Mouse (Mus musculus) gastrocnemius, postnatal 25 days (tissue): ENCODE data around the gene Anks4b. TPM values are rescaled to one million over a fixed set of nuclear protein-coding genes. Genes with fewer than 3 reads are reported as not detected.

Experiments used
- DNase-seq: peaks from one replicate; pipeline ENCODE4 v3.0.0; 2022
- total RNA-seq, 2 experiments: library from RNA; stranded (reverse); gene quantifications; 1 replicate in 1 of 2; 2 replicates in 1 of 2; pipeline ENCODE4 v1.2.3; 2021

Gene Anks4b
- total RNA-seq, 2 experiments from 2014 or later, result 0.10 TPM; not detected in 1

DNA sequence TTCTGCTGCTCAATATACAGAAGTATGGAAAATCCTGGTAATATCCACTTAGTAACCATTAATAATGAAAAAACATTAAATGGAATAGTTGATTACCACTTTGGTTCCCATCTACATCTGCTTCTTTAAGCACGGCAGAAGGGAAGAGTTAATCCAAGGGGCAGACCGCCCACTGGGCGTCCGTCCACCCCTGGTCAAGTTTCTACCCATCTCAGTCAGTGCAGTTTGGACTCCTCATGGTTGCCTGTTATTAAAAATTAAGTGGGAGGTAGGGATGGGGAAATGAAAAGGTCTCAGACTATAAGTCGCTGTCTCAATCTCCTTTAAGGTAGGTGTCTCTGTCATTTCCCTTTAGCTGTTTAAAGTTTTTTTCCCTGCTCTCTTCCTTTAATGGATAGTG is 15.3 kb downstream of the Anks4b start:
- no peak for DNase-seq

DNA sequence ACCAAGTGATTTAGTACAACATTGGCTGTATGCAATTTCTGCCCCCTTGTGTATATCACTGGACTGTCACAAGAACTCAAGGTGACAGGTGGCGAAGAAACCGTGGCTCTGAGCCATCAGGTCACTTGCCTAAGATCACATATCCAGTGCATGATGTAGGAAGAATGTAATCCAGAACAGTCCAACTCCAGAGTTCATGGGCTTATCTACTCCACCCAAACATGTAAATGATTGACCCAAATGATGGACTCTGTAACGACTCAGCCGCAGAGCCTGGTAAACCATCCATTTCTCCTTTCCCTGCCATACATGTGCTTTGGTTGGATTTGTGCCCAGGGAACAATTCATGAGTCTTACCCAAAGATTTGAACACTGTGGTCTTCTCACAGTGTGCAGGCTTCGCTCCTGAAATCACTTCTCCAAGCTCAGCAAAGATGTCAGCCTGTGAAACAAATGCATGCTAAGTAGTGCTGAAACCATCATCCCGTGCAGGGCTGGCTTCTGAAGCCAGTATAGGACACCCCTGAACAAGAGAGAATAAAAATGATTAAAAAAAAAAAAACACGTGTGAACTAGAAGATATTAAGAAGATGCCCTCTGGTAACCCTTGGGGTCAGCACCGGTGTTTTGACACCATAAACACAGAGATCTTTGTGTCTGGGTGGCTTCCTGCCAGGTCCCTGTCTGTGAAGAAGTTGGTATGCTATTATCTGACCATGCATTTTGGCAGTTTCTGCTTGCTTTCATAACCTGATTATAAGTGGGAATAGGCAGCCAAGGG is 15.9 kb downstream of the Anks4b start:
- DNase-seq, result no peak

DNA sequence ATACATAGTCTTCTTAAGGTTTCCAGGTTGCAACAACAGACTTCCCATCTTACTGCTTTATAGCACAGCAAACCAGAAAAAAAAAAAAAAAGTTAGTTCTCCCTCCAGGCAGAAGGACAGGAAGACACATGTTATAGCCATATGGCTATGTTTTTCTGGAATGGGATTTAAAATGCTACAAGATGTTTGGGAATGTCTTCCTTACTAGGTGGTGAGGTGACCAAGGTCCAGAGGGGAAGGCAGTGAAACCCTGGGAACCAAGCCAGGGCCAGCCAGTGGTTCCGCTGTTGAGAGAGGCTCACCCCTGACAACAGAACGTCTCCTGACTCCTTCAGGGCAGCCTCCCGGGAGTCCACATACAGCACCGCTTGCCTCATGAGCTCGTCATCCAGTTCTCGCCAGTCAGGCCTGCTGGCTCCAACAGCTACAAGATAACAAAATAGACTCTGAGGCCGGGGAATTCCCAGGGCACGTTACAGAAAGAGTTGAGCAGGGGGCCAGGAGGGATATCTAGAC is 16.6 kb downstream of the Anks4b start:
- DNase-seq, result no peak

DNA sequence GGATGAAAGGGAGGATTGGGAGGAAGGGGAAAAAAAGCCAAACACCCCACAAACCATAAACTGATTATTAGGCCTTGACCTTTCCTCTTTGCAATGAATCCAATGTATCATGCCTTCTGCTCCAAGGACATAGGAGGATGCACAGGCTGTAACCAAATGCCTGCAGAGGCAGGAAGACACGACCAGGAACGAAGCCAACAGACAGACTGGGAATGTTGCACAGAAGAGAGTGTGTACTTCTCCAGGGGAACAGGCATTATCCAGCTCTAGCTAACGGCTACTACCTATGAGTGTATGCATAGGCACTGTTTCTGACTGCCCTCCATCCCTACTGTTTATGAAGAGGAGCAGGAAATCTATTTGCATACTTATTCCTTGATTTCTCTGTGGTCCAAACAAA is 18.5 kb downstream of the Anks4b start:
- DNase-seq, result no peak

- no peak for DNase-seq
Observed at GRCm38 (mm10) chr7:120192816-120193215, 19.2 kb downstream of the Anks4b start.

- no peak for DNase-seq
Observed at GRCm38 (mm10) chr7:120195207-120195606, 21.5 kb downstream of the Anks4b start.

- DNase-seq, result no peak
Observed at GRCm38 (mm10) chr7:120201231-120201744, 27.6 kb downstream of the Anks4b start.

DNA sequence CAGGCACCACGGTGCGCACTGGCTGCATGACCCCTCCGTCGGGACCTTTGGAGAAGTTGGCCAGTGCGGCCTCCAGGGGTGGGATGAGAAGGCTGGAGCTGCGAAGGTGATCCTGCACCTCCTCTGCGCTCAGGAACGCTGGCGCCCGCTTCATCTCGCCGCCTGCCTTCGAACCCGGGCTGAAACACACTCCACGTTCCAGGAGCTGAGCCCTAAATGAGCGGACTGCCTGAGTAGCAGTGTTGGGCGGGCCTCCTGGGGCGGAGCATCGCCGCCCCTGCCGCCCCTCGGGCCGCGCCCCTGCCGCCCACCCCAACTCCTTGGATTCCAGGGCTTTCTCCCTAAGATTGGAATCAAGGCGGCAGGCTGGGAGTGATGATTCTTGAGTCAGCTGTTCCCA is 28.1 kb downstream of the Anks4b start, which contains the start of gene Crym:
Gene Crym (minus strand): TSS at position 341 of the 400 bp plus-strand sequence.
- DNase-seq, result no peak

- peak; percentile 65 for DNase-seq
Observed at GRCm38 (mm10) chr7:120203789-120204188, 30.1 kb downstream of the Anks4b start, which contains the start of gene Abca14. TSS of gene Abca14 (plus strand) at chr7:120203961.

DNA sequence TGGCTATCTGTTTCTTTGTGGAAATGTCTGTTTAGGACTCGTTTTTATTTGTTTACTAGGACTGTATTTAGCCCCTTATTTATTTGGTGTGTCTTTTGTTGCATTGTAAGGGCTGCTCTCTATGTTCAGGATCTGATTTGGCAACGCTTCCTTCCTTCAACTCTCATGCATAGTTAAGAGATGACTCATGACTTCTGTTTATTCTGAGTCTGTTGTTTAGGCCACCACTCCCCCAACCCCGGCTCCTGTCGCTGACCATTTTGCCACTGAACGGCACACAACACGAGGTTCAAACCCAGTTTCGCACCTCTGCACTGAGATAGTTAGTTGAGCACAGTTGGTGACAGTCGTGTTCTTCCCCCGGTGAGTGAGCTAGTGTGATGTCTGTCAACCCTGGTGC is 32.3 kb downstream of the Anks4b start:
- no peak for DNase-seq

- DNase-seq, result no peak
Observed at GRCm38 (mm10) chr7:120228541-120228940, 54.9 kb downstream of the Anks4b start.

Other genes with a start within 250 kb of the Anks4b start
- gene Dnah3, start 78.6 kb upstream of the Anks4b start, total RNA-seq, result under 1 TPM; 0.05 to 0.13 TPM
- gene Tmem159, start 71.5 kb upstream of the Anks4b start, total RNA-seq, result 1 to 10 TPM; 7.4 TPM
- under 1 TPM in 1 of 2 experiments, not detected in 1; 0.51 TPM for gene Zp2, start 28.6 kb upstream of the Anks4b start, total RNA-seq
- gene Crym, start 28.3 kb downstream of the Anks4b start, total RNA-seq, result 1 to 10 TPM; 4.2 to 5.5 TPM
- gene Abca14, start 30.1 kb downstream of the Anks4b start, total RNA-seq, result not detected
- gene Abca15, start 154.8 kb downstream of the Anks4b start, total RNA-seq, result not detected
- not detected for gene Abca16, start 235.8 kb downstream of the Anks4b start, total RNA-seq